Mouse (Mus musculus) left cerebral cortex, adult 2 months (tissue): ENCODE measurements at regions not wholly inside any gene's neighbourhood (a gene's known extent, or its start where the extent isn't known, plus 50 kb on each side); places are given as distances from the start of the nearest gene placed in this dataset.
"Not testable (repeated sequence)": the region's sequence is repeated elsewhere in the genome, so short reads cannot be mapped to it uniquely, and the experiment has no call there.

Experiments
- DNase-seq, 2 experiments: peaks; one replicate each; pipeline ENCODE4 v3.0.0; 2021 to 2022; ENCODE audit warnings: low spot score in 2 of 2, mixed read lengths in 1 of 2; ENCODE audit errors: extremely low spot score in 1 of 2
- H3K27ac ChIP-seq: fragments of 200-600 bp; 2 replicates; pipeline ENCODE4 v1.8.1; 2022
- H3K4me3 ChIP-seq: fragments of 200-600 bp; 2 replicates; pipeline ENCODE4 v1.8.1; 2022
- CTCF ChIP-seq: fragments of 200-600 bp; IDR thresholded peaks from 2 replicates; pipeline ENCODE4 v1.8.1; 2022; ENCODE audit warnings: antibody characterized with exemption, mild to moderate bottlenecking, moderate library complexity
- intact Hi-C: fragments of 180-260 bp; cut with DNase I; formaldehyde crosslinking; loops from one replicate; pipeline ENCODE4 v1.15.1; 2025

DNA sequence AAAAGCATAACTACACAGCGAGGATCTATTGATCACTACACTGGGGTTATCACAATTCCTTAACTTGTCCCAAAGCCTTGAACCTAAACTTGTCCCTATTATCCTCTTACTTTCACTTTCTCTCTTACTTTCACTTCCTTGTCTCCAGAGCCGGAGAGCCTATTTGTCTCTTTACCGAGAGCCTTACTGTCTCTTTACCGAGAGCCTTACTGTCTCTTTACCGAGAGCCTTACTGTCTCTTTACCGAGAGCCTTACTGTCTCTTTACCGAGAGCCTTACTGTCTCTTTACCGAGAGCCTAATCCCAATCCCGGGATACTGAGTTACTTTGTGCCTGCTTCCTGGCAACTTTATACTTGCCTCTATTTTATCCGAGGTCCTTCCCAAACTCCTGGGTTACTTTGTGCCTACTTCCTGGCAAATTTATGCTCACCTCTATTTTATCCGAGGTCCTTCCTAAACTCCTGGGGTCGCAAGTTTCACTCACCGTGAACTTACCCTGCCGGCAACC lies 335.3 kb upstream of the Ccng1 start:
- H3K4me3 ChIP-seq, H3K27ac ChIP-seq, intact Hi-C loops: not testable (repeated sequence)
- peak; percentile 11 to 16 for DNase-seq

- TF ChIP-seq CTCF: no peak
- no peak for DNase-seq
- Histone ChIP-seq H3K27ac (no peak overlapping the region), H3K4me3 (no peak overlapping the region)
- intact Hi-C loops: no loop called here
Observed at GRCm38 (mm10) chr11:41063570-41063969, 308.5 kb upstream of the Ccng1 start.

DNA sequence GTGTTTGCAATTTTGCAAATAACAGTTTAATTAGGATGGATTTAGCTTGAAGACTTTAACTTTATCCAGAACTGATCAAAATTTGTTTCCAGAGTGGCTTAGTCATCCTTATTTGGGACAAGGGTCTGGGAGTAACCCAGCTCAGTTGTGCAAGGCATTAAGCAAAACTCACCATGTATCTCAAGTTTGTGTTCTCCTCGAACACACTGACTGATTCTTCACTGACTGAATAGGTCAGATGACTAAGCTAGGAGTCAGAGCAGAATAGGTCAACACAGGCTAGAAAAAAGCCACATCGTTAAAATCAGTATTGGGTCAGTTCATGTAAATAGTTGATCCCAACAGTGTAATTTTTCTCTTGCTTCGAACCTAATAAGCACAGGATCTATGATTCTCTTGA lies 302.7 kb upstream of the Ccng1 start:
- Histone ChIP-seq H3K27ac (no peak overlapping the region), H3K4me3 (no peak overlapping the region)
- TF ChIP-seq CTCF: no peak
- DNase-seq: no peak
- intact Hi-C loops: no loop called here

- H3K27ac ChIP-seq: no peak overlapping the region
- no peak for TF ChIP-seq CTCF
- no peak for DNase-seq
- intact Hi-C loops: no loop called here
- H3K4me3 ChIP-seq: no peak overlapping the region
Observed at GRCm38 (mm10) chr11:41030018-41030417, 274.9 kb upstream of the Ccng1 start.

DNA sequence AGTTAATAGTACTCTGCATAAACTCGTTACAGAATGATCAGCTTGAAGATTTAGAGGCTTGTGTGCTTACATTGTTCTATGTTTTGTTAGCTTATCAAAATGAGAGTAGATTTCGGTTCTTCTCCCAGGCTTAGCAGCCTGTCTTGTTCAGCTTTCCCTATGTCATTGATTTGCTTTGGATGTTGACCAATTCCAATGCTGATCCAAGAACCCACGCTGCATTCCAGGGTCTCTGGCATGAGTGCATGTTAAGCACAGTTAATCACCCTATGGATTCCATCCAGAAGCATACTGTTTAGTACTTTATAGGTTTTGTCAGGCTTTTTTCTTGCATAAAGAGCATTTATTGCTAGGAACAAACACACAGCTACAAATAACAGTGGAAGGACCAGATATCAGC lies 255.0 kb upstream of the Ccng1 start:
- Histone ChIP-seq H3K4me3 (no peak overlapping the region), H3K27ac (no peak overlapping the region)
- intact Hi-C loops: no loop called here
- no peak for TF ChIP-seq CTCF
- DNase-seq: no peak

DNA sequence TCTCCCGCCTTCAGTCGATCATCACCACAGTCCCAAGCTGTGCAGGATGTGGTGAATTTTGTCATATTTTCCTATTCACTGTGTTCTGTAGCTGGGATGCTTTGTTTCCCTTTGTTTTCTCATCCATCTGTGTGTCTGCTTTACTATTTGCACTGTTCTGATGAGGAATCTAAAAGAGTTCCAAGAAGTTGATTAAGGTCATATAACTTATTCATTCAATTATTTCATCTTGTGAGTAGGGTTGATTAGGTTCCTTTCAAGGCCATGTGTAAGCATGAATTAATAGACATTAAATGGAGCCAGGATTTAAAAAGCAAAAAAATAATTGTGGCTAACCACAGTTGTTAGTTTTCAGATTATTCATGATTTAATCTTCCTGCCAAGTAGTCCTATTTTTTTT lies 217.7 kb upstream of the Ccng1 start:
- DNase-seq: no peak
- Histone ChIP-seq H3K27ac (no peak overlapping the region), H3K4me3 (no peak overlapping the region)
- no peak for TF ChIP-seq CTCF
- intact Hi-C loops: no loop called here

DNA sequence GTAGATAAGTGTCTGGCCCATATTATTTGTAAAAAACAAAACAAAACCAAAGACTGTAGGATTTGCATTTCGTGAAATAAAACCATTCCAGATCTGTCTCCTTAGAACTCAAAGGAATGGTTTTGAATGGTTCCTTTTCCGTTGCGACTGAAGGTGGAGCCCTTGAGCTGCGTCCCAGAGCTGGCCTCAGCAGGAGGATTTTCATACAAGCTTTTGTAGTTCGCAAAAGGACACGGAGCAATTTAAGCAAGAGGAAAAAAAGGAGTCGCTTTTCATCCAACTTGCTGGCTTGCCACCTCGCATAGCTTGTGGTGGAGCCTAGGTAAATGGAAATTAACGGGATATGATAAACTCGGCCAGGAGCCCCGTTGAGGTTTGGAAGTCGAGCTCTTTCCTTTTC lies 172.1 kb upstream of the Ccng1 start:
- H3K27ac ChIP-seq: peak overlapping the region; percentile 62
- intact Hi-C loops: loop anchor here (1.0 to 10.0 kb wide), 5 partner anchors 398 to 1498 kb away; no protein-coding TSS in a partner anchor
- peak overlapping the region; percentile 37 for H3K4me3 ChIP-seq
- DNase-seq: peak; percentile 71 to 74
- peak; percentile 86 for TF ChIP-seq CTCF

GRCm38 (mm10) chr11:40891485-40891884 lies 136.4 kb upstream of the Ccng1 start:
- no peak for DNase-seq
- intact Hi-C loops: loop anchor here (2.0 kb wide), 2 partner anchors 105 to 601 kb away; no protein-coding TSS in a partner anchor
- Histone ChIP-seq H3K4me3 (no peak overlapping the region), H3K27ac (peak overlapping the region; percentile 13)
- no peak for TF ChIP-seq CTCF

DNA sequence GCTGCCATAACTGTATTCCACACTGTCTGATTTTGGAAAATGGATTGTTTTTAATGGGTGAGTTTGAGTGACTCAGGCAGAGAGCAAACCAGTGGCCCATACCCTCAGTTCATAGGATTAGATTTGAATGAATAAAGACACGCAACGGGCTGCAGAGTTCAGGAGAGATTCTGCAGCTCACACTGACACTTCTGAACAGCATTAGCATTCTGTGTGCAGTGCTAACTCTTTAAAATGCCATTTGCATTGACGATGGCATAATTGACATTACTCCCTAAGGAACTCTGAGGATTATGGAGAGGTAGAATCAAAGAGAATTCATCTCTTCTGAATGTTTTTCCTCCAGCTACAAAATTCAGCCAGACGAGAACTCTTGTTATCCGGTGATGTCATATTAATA lies 129.4 kb upstream of the Ccng1 start:
- intact Hi-C loops: no loop called here
- no peak overlapping the region for H3K4me3 ChIP-seq
- no peak for DNase-seq
- no peak overlapping the region for H3K27ac ChIP-seq
- no peak for TF ChIP-seq CTCF

DNA sequence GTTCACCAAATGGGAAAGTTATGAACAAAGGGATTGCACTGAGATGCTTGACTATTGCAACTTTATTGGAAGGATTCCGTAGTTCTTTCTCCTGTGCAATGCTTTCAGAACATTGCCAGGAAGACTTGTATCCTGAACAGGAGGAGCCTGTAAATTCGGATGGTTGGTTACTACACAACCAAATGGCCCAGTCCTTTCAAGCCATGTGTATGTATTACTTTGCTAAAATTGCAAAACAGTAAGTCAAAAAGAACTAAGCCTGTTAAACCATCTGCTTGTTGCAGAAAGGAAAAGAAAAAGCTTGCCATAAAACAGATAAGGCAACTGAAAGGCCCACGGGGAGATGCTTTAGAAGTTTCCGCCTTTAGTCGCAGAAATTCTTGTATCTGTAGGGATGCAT lies 124.5 kb upstream of the Ccng1 start:
- intact Hi-C loops: no loop called here
- Histone ChIP-seq H3K4me3 (no peak overlapping the region), H3K27ac (no peak overlapping the region; the same call in 1 of the 2 replicates)
- TF ChIP-seq CTCF: no peak
- no peak for DNase-seq

- Histone ChIP-seq H3K27ac (peak overlapping the region; percentile 50), H3K4me3 (no peak overlapping the region)
- no peak for TF ChIP-seq CTCF
- intact Hi-C loops: loop anchor here (5.0 kb wide), 1 partner anchor 91 kb away; no protein-coding TSS in a partner anchor
- DNase-seq: no peak
Observed at GRCm38 (mm10) chr11:40873002-40873401, 117.9 kb upstream of the Ccng1 start.

DNA sequence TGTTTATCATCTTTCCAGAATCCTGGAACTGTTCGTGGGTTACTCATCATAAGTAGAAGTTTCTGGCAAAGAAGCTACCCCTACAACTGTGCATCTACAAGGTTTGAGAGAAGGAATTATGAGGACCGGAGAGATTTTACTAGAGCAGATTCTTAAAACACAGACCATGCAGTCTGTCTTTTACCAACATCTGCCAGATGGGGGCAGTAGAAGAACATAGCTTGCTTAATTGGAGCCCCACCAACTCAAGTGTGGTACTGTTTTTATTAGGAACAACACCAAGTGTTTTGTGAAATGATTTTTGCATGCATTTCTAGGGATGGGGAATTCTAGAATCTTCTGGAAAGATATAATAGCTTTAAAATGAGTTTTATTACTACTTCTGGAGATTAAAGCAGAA lies 110.6 kb upstream of the Ccng1 start:
- DNase-seq: peak; percentile 71 to 79
- intact Hi-C loops: loop anchor here (10.0 kb wide), 3 partner anchors 1199 to 1559 kb away; no protein-coding TSS in a partner anchor
- TF ChIP-seq CTCF: peak; percentile 88
- H3K27ac ChIP-seq: peak overlapping the region; percentile 37
- H3K4me3 ChIP-seq: no peak overlapping the region

- no peak for TF ChIP-seq CTCF
- intact Hi-C loops: no loop called here
- Histone ChIP-seq H3K4me3 (no peak overlapping the region), H3K27ac (no peak overlapping the region)
- DNase-seq: no peak
Observed at GRCm38 (mm10) chr11:40851361-40851760, 96.2 kb upstream of the Ccng1 start.
